Mouse (Mus musculus) kidney, adult 2 months (tissue): ENCODE measurements around the gene Ulk3. TPM values are rescaled to one million over a fixed set of nuclear protein-coding genes. Genes with fewer than 3 reads are reported as not detected.

Source experiments
- DNase-seq: peaks from one replicate; pipeline ENCODE4 v3.0.0; 2021
- H3K27ac ChIP-seq: fragments of 200-500 bp; 2 replicates; pipeline ENCODE4 v1.5.1; 2012; ENCODE audit warnings: low read depth, low read length, control low read depth, inconsistent platforms; ENCODE audit not compliant: insufficient read depth
- H3K27me3 ChIP-seq: fragments of 200-500 bp; replicated peaks from 2 replicates; pipeline ENCODE4 v1.6.1; 2012; ENCODE audit warnings: mild to moderate bottlenecking, moderate library complexity, low read length, inconsistent platforms; ENCODE audit not compliant: control insufficient read depth, insufficient read depth
- H3K36me3 ChIP-seq: fragments of 200-500 bp; 2 replicates; pipeline ENCODE4 v1.6.1; 2012; ENCODE audit warnings: mild to moderate bottlenecking, moderate library complexity, low read length, inconsistent platforms; ENCODE audit not compliant: control insufficient read depth, insufficient read depth
- H3K4me1 ChIP-seq: fragments of 200-500 bp; 2 replicates; pipeline ENCODE4 v1.6.1; 2011; ENCODE audit warnings: low read length; ENCODE audit not compliant: control insufficient read depth, insufficient read depth
- H3K4me3 ChIP-seq: fragments of 200-500 bp; 2 replicates; pipeline ENCODE4 v1.5.1; 2011; ENCODE audit warnings: mild to moderate bottlenecking, low read depth, low read length, control low read depth; ENCODE audit not compliant: insufficient read depth
- CTCF ChIP-seq: fragments of 200-500 bp; conservative IDR thresholded peaks from 2 replicates; pipeline ENCODE4 v1.5.1; 2011; ENCODE audit warnings: low read depth, mild to moderate bottlenecking, control low read depth, low read length, moderate library complexity, mixed read lengths; ENCODE audit not compliant: insufficient read depth, insufficient read length
- POLR2A ChIP-seq: fragments of 200-500 bp; IDR thresholded peaks from one replicate; pipeline ENCODE4 v1.6.1; 2011; ENCODE audit warnings: low read depth, low read length, control low read depth
- WGBS: fragments of 180-500 bp; shearing (Covaris S2); methylation state at CpG from one replicate; pipeline ENCODE4 v1.1.7; 2018; 5-methylcytosine and 5-hydroxymethylcytosine counted together
- polyA plus RNA-seq: library from polyadenylated mRNA; depleted of rRNA; stranded (reverse); fragments of >200 nt; gene quantifications from 2 replicates; pipeline ENCODE4 v1.2.3, GENCODE M21; 2012; rRNA removed

Ulk3 gene
- polyA plus RNA-seq, 1 experiment = 26.9 TPM

DNA sequence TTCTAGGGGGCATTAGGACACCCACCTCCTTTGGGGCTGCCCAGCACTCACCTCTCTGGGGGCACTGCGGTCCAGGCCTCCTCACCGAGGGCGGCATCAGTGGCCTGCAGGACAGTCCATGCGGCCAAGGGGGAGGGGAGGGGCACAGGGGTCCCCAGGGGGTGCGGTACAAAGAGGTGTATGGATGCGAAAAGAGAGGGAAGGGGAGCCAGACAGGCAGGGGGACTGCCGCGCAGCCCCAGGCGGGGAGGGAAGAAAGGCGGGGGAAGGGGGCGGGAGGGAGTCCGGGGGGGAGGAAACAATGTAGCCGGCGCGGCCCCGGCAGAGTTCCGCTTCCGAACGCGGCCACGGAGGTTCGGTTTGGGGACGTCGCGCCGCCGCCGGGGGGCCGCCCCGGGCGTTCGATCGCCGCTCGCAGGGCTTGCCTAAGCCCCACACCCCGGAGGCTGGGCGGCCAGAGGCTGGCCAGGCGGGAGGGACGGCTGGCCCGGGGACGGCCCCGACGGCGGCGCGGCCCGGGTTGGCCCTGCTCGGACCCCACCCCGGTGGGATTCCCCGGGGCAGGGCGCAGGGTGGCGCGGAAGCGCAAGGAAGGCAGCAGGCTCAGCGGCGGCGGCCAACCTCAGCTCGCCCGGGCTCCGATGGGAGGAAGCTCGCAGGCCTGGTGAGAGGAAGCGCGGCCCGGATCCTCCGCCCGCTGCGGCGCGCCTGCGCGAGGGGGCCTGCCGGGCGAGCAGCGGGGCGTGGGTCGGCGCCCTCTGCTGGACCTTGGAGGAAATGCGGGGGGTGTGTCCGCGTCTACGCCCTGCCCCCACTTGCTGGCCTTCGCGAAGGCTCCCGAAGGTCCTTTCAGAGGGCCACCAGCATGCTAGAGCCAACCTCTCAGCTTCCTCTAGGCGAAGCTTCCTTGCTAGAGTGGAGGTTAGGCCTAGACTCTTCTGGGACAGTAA is 56.0 kb downstream of the Ulk3 start:
- peak overlapping the region; percentile 85 for H3K27ac ChIP-seq
- under 1% methylated on average over 71 of the region's 85 CpGs for WGBS
- no peaks in the 10 kb centered on the region for H3K36me3 ChIP-seq
- H3K4me1 ChIP-seq = peaks cover 27% of the 10 kb centered on the region
- peak; percentile 95 for DNase-seq
- TF ChIP-seq POLR2A = no peak
- TF ChIP-seq CTCF = peak; percentile 85
- H3K4me3 ChIP-seq = peak overlapping the region; percentile 79
- no peaks in the 10 kb centered on the region for H3K27me3 ChIP-seq

Other genes starting within 250 kb of the Ulk3 start
- gene Ppcdc, start 149.3 kb upstream of the Ulk3 start, polyA plus RNA-seq = 45.4 and 57.9 TPM in 2 replicates
- gene Scamp5, start 121.4 kb upstream of the Ulk3 start, polyA plus RNA-seq = 76.4 and 83.5 TPM in 2 replicates
- 0.36 and 0.94 TPM in 2 replicates for gene Rpp25, start 85.4 kb upstream of the Ulk3 start, polyA plus RNA-seq
- gene Cox5a, start 68.2 kb upstream of the Ulk3 start, polyA plus RNA-seq = 757 and 763 TPM in 2 replicates
- 6.2 and 12.2 TPM in 2 replicates for gene Fam219b, start 51.9 kb upstream of the Ulk3 start, polyA plus RNA-seq
- 62.4 and 70.4 TPM in 2 replicates for gene Mpi, start 36.7 kb upstream of the Ulk3 start, polyA plus RNA-seq
- gene Scamp2, start 28.5 kb upstream of the Ulk3 start, polyA plus RNA-seq = 166 and 187 TPM in 2 replicates
- gene Cplx3, start 16.8 kb downstream of the Ulk3 start, polyA plus RNA-seq = 0.42 and 0.47 TPM in 2 replicates
- 0.08 TPM in 1 of 2 replicates, not detected in the other for gene Lman1l, start 31.3 kb downstream of the Ulk3 start, polyA plus RNA-seq
- 30.9 and 42.4 TPM in 2 replicates for gene Csk, start 64.2 kb downstream of the Ulk3 start, polyA plus RNA-seq
- gene Cyp1a2, start 94.3 kb downstream of the Ulk3 start, polyA plus RNA-seq = 0.07 TPM in 1 of 2 replicates, not detected in the other
- 0.97 and 1.0 TPM in 2 replicates for gene Cyp1a1, start 98.5 kb downstream of the Ulk3 start, polyA plus RNA-seq
- 7.9 and 8.4 TPM in 2 replicates for gene Edc3, start 119.1 kb downstream of the Ulk3 start, polyA plus RNA-seq
- gene Clk3, start 176.4 kb downstream of the Ulk3 start, polyA plus RNA-seq = 71.1 and 81.0 TPM in 2 replicates
- gene Arid3b, start 247.3 kb downstream of the Ulk3 start, polyA plus RNA-seq = 4.6 and 5.0 TPM in 2 replicates